Mouse (Mus musculus) forebrain, embryonic 16.5 days (tissue): ENCODE results near the gene Hspa8. TPM values are rescaled to one million over a fixed set of nuclear protein-coding genes. Genes with fewer than 3 reads are reported as not detected.
"Not testable (repeated sequence)": the region's sequence is repeated elsewhere in the genome, so short reads cannot be mapped to it uniquely, and the experiment has no call there.

Experiments used
- ATAC-seq: fragments of 200-750 bp; cut with Nextera tagmentation; 2 replicates; pipeline ENCODE4 v1.8.0; 2017; ENCODE audit warnings: mild to moderate bottlenecking, moderate library complexity
- H3K27ac ChIP-seq: fragments of 300-500 bp; sonication (generic); 2 replicates; pipeline ENCODE4 v1.5.1; 2014; ENCODE audit warnings: low read length, control low read depth
- H3K27me3 ChIP-seq: fragments of 300-500 bp; sonication (generic); replicated peaks from 2 replicates; pipeline ENCODE4 v1.6.1; 2014; ENCODE audit warnings: low read length; ENCODE audit not compliant: control insufficient read depth, insufficient read depth
- H3K36me3 ChIP-seq: fragments of 300-500 bp; sonication (generic); 2 replicates; pipeline ENCODE4 v1.6.1; 2014; ENCODE audit not compliant: control insufficient read depth, insufficient read depth
- H3K4me1 ChIP-seq: fragments of 300-500 bp; sonication (generic); replicated peaks from 2 replicates; pipeline ENCODE4 v1.6.1; 2014; ENCODE audit warnings: low read length; ENCODE audit not compliant: control insufficient read depth, insufficient read depth
- H3K4me2 ChIP-seq: fragments of 300-500 bp; sonication (generic); 2 replicates; pipeline ENCODE4 v1.6.1; 2014; ENCODE audit warnings: mild to moderate bottlenecking, low read length, control low read depth
- H3K4me3 ChIP-seq: fragments of 300-500 bp; sonication (generic); replicated peaks from 2 replicates; pipeline ENCODE4 v1.5.1; 2014; ENCODE audit warnings: mild to moderate bottlenecking, low read length, control low read depth
- H3K9ac ChIP-seq: fragments of 300-500 bp; sonication (generic); replicated peaks from 2 replicates; pipeline ENCODE4 v1.6.1; 2014; ENCODE audit warnings: low read depth, low read length, control low read depth
- H3K9me3 ChIP-seq: fragments of 300-500 bp; sonication (generic); 2 replicates; pipeline ENCODE4 v1.6.1; 2016; ENCODE audit warnings: low read length; ENCODE audit not compliant: control insufficient read depth
- WGBS: fragments of 180-500 bp; shearing (Covaris S2); extraction: QIAGEN DNeasy Blood & Tissue Kit; methylation state at CpG from one replicate; pipeline ENCODE4 v1.1.7; 2014; 5-methylcytosine and 5-hydroxymethylcytosine counted together
- polyA plus RNA-seq: library from polyadenylated mRNA; unstranded; fragments of >200 nt; fragmentation: Nextera tagmentation; extraction: Ambion mirVana; gene quantifications from 2 replicates; pipeline ENCODE4 v1.2.1, GENCODE M21; 2015

Gene Hspa8
- polyA plus RNA-seq, 1 experiment from 2014 or later, result 3,453 TPM

- Histone ChIP-seq H3K9ac (no peak overlapping the region), H3K4me1 (peaks cover 11% of the 10 kb centered on the region), H3K4me2 (peak overlapping the region; percentile 14; the same call in 1 of the 2 replicates), H3K4me3 (no peak overlapping the region), H3K27me3 (0 out of 2 replicates have a peak, but pooled peaks cover 3% of the 10 kb centered on the region), H3K9me3 (no peaks in the 10 kb centered on the region), H3K27ac (no peak overlapping the region), H3K36me3 (0 out of 2 replicates have a peak, but pooled peaks cover 4% of the 10 kb centered on the region)
- 32% methylated on average over 26 of the region's 26 CpGs for WGBS
- ATAC-seq, result no peak
These were observed 18.8 kb upstream of the Hspa8 start for GRCm38 (mm10) chr9:40781726-40782581.

- 8% methylated on average over 13 of the region's 13 CpGs for WGBS
- Histone ChIP-seq H3K4me2 (no peak overlapping the region), H3K27me3 (0 out of 2 replicates have a peak, but pooled peaks cover 3% of the 10 kb centered on the region)
These were observed 17.0 kb upstream of the Hspa8 start for GRCm38 (mm10) chr9:40783641-40784373.

GRCm38 (mm10) chr9:40784374-40784967 is 16.3 kb upstream of the Hspa8 start:
- WGBS, result 5% methylated on average over 9 of the region's 9 CpGs
- Histone ChIP-seq H3K4me2 (peak overlapping the region; percentile 27), H3K9me3 (no peaks in the 10 kb centered on the region), H3K4me3 (no peak overlapping the region), H3K9ac (peak overlapping the region; percentile 16; the same call in 1 of the 2 replicates), H3K27me3 (0 out of 2 replicates have a peak, but pooled peaks cover 3% of the 10 kb centered on the region), H3K4me1 (peaks cover 11% of the 10 kb centered on the region), H3K27ac (peak overlapping the region; percentile 70), H3K36me3 (0 out of 2 replicates have a peak, but pooled peaks cover 4% of the 10 kb centered on the region)
- ATAC-seq, result peak; percentile 78

More at GRCm38 (mm10) chr9:40783641-40784373, 17.0 kb upstream of the Hspa8 start:
- Histone ChIP-seq H3K9me3 (no peaks in the 10 kb centered on the region), H3K4me3 (no peak overlapping the region), H3K27ac (no peak overlapping the region), H3K4me1 (peaks cover 11% of the 10 kb centered on the region), H3K9ac (no peak overlapping the region), H3K36me3 (0 out of 2 replicates have a peak, but pooled peaks cover 4% of the 10 kb centered on the region)
- 0 out of 2 replicates have a peak, but pooled peaks have one; percentile 10 for ATAC-seq

GRCm38 (mm10) chr9:40785452-40785851 is 15.3 kb upstream of the Hspa8 start:
- Histone ChIP-seq H3K4me1 (peaks cover 11% of the 10 kb centered on the region), H3K27ac (no peak overlapping the region), H3K4me2 (no peak overlapping the region), H3K4me3 (no peak overlapping the region), H3K36me3 (0 out of 2 replicates have a peak, but pooled peaks cover 4% of the 10 kb centered on the region), H3K9ac (no peak overlapping the region), H3K27me3 (0 out of 2 replicates have a peak, but pooled peaks cover 3% of the 10 kb centered on the region), H3K9me3 (no peaks in the 10 kb centered on the region)
- no peak for ATAC-seq
- WGBS, result 50% methylated on average over 6 of the region's 6 CpGs

GRCm38 (mm10) chr9:40786820-40787219 is 14.0 kb upstream of the Hspa8 start:
- H3K9me3 ChIP-seq, H3K9ac ChIP-seq, H3K27ac ChIP-seq, H3K4me3 ChIP-seq, H3K36me3 ChIP-seq, H3K27me3 ChIP-seq, H3K4me2 ChIP-seq, ATAC-seq: not testable (repeated sequence)
- H3K4me1 ChIP-seq, result peaks cover 11% of the 10 kb centered on the region
- 98% methylated on average over 6 of the region's 6 CpGs for WGBS

- Histone ChIP-seq H3K4me1 (no peaks in the 10 kb centered on the region), H3K27me3 (no peaks in the 10 kb centered on the region), H3K4me2 (no peak overlapping the region), H3K27ac (no peak overlapping the region), H3K4me3 (no peak overlapping the region), H3K9ac (no peak overlapping the region), H3K9me3 (no peaks in the 10 kb centered on the region), H3K36me3 (no peaks in the 10 kb centered on the region)
- ATAC-seq, result no peak
- 62% methylated on average over 6 of the region's 6 CpGs for whole genome bisulfite sequencing
These were observed 8.7 kb upstream of the Hspa8 start for GRCm38 (mm10) chr9:40791864-40792633.

- no peaks in the 10 kb centered on the region for H3K9me3 ChIP-seq
- H3K9ac ChIP-seq, result no peak overlapping the region
- H3K4me2 ChIP-seq, result no peak overlapping the region
- H3K4me1 ChIP-seq, result no peaks in the 10 kb centered on the region
- ATAC-seq, result no peak
- no peak overlapping the region for H3K4me3 ChIP-seq
- 97% methylated on average over 5 of the region's 5 CpGs for WGBS
- no peak overlapping the region for H3K27ac ChIP-seq
- no peaks in the 10 kb centered on the region for H3K36me3 ChIP-seq
- H3K27me3 ChIP-seq, result no peaks in the 10 kb centered on the region
These were observed 7.2 kb upstream of the Hspa8 start for GRCm38 (mm10) chr9:40793581-40793980.

- H3K9me3 ChIP-seq, result no peaks in the 10 kb centered on the region
- H3K27ac ChIP-seq, result no peak overlapping the region
- no peak overlapping the region for H3K4me3 ChIP-seq
- 34% methylated on average over 5 of the region's 5 CpGs for WGBS
- H3K4me1 ChIP-seq, result peaks cover 4% of the 10 kb centered on the region
- no peaks in the 10 kb centered on the region for H3K27me3 ChIP-seq
- H3K36me3 ChIP-seq, result no peaks in the 10 kb centered on the region
- no peak overlapping the region for H3K9ac ChIP-seq
- no peak overlapping the region for H3K4me2 ChIP-seq
- no peak for ATAC-seq
These were observed 6.5 kb upstream of the Hspa8 start for GRCm38 (mm10) chr9:40794251-40794650.
